In the genomic region with DNA sequence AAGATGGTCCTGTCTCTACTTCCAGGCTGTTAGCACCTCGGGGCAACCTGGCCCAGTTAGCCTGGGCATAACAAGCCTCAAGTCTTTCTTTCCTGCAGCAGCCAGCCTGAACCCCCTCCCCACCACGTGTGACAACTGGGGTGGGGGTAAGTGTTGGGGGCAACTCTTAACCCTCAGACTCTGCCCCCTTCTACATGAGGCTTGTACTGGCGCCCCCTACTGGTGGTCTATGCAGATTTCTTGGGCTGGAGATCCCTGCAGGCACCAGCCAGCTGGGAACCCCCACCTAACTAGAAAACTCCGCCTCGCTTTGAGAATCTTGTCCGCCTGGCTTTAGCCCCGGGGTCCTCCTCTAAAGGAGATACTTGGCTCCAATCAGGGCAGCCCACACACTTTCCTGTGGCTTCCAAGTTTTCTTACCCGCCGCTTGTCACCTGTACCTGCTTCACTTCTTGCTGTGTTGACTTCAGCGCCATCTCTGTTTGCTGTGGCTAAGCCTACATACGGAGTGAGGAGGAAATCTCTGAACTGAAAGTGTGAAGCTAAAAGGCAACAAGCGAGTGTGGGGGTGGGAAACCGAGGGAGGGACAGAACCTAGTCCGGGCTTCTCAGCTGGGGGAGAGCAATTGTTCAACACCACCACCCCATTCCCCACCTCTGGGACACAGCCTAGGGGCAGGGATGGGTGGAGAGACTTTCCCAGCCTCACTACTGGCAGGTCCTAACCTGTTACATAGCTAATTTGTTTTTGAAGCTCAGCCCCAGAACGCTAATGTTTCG, we compare ENCODE assay signal across 8 mouse cellular contexts. TPM values are rescaled to one million over a fixed set of nuclear protein-coding genes. Genes with fewer than 3 reads are reported as not detected.
DNase-seq lines count a peak whose midpoint lies in the region; ATAC-seq and TF ChIP-seq lines count a peak whose summit lies in the region.

No protein-coding gene starts in this region.

- no peaks in the 10 kb centered on the region for H3K27me3 ChIP-seq in midbrain, embryonic 10.5 days (ENCODE audit: low read depth, poor library complexity, severe bottlenecking)
- H3K27me3 ChIP-seq in midbrain, embryonic 16.5 days (ENCODE audit: control insufficient read depth, insufficient read depth, low read depth, low read length), result no peaks in the 10 kb centered on the region
- H3K27me3 ChIP-seq in liver, embryonic 13.5 days, result peaks cover 11% of the 10 kb centered on the region; the same call in 1 of the 2 replicates
- no peaks in the 10 kb centered on the region for H3K27me3 ChIP-seq in stomach, postnatal 0 days (ENCODE audit: control insufficient read depth, insufficient read depth, low read length)

- peaks cover 6% of the 10 kb centered on the region for H3K4me1 ChIP-seq in midbrain, embryonic 10.5 days
- H3K4me1 ChIP-seq in midbrain, embryonic 16.5 days (ENCODE audit: control insufficient read depth, insufficient read depth, low read length), result no peaks in the 10 kb centered on the region
- H3K4me1 ChIP-seq in liver, embryonic 13.5 days (replicated peaks), result peaks cover 11% of the 10 kb centered on the region
- no peaks in the 10 kb centered on the region for H3K4me1 ChIP-seq in stomach, postnatal 0 days (replicated peaks; ENCODE audit: control insufficient read depth, insufficient read depth)

- peak; percentile 26 to 46 for DNase-seq in adrenal gland, adult 18-20 months (ENCODE audit: low spot score in 2 of 2)
- no peak for DNase-seq in adrenal gland, adult 8-10 months
- DNase-seq in midbrain, embryonic 10.5 days (ENCODE audit: low spot score), result peak; percentile 26
- peak; percentile 31 for DNase-seq in forelimb bud, embryonic 11.5 days (ENCODE audit: low read depth, low spot score)
- no peak for DNase-seq in liver, embryonic 13.5 days
- DNase-seq in stomach, postnatal 0 days (ENCODE audit: low spot score), result peak; percentile 68
- DNase-seq in ovary, postnatal 14 days (ENCODE audit: low spot score), result no peak

- no peaks in the 10 kb centered on the region for H3K9me3 ChIP-seq in midbrain, embryonic 10.5 days (replicated peaks)
- no peaks in the 10 kb centered on the region for H3K9me3 ChIP-seq in midbrain, embryonic 16.5 days (replicated peaks; ENCODE audit: control insufficient read depth, low read length, poor library complexity, severe bottlenecking)
- H3K9me3 ChIP-seq in liver, embryonic 13.5 days (replicated peaks), result no peaks in the 10 kb centered on the region
- H3K9me3 ChIP-seq in stomach, postnatal 0 days (ENCODE audit: control insufficient read depth, low read length), result no peaks in the 10 kb centered on the region

- no peak overlapping the region for H3K27ac ChIP-seq in midbrain, embryonic 10.5 days (replicated peaks)
- no peak overlapping the region for H3K27ac ChIP-seq in midbrain, embryonic 16.5 days (ENCODE audit: low read length)
- H3K27ac ChIP-seq in liver, embryonic 13.5 days, result no peak overlapping the region
- peak overlapping the region; percentile 78 for H3K27ac ChIP-seq in stomach, postnatal 0 days (replicated peaks)

- peak; percentile 71 for TF ChIP-seq CTCF in stomach, postnatal 0 days (IDR thresholded peaks at IDR 0.05; ENCODE audit: low read depth)

- H3K4me3 ChIP-seq in midbrain, embryonic 10.5 days, result no peak overlapping the region
- H3K4me3 ChIP-seq in midbrain, embryonic 16.5 days (ENCODE audit: low read depth, low read length), result no peak overlapping the region
- H3K4me3 ChIP-seq in liver, embryonic 13.5 days (replicated peaks), result no peak overlapping the region
- H3K4me3 ChIP-seq in stomach, postnatal 0 days (ENCODE audit: low read depth, low read length), result peak overlapping the region; percentile 27

- no peak for ATAC-seq in midbrain, embryonic 16.5 days
- no peak for ATAC-seq in liver, embryonic 13.5 days (ENCODE audit: low read depth)
- peak; percentile 66 for ATAC-seq in stomach, postnatal 0 days (ENCODE audit: low FRiP score, low TSS enrichment)

- H3K36me3 ChIP-seq in midbrain, embryonic 10.5 days, result no peaks in the 10 kb centered on the region
- no peaks in the 10 kb centered on the region for H3K36me3 ChIP-seq in midbrain, embryonic 16.5 days (ENCODE audit: control insufficient read depth, insufficient read depth, low read length)
- no peaks in the 10 kb centered on the region for H3K36me3 ChIP-seq in liver, embryonic 13.5 days
- no peaks in the 10 kb centered on the region for H3K36me3 ChIP-seq in stomach, postnatal 0 days (ENCODE audit: control insufficient read depth, insufficient read depth, low read length)

- H3K4me2 ChIP-seq in midbrain, embryonic 16.5 days (ENCODE audit: low read length), result no peak overlapping the region
- peak overlapping the region; percentile 39 for H3K4me2 ChIP-seq in liver, embryonic 13.5 days
- peak overlapping the region; percentile 44 for H3K4me2 ChIP-seq in stomach, postnatal 0 days (replicated peaks; ENCODE audit: low read depth)

- H3K9ac ChIP-seq in midbrain, embryonic 16.5 days (ENCODE audit: low read depth, low read length), result no peak overlapping the region
- H3K9ac ChIP-seq in liver, embryonic 13.5 days, result no peak overlapping the region
- H3K9ac ChIP-seq in stomach, postnatal 0 days (ENCODE audit: low read length), result peak overlapping the region; percentile 48

- WGBS in midbrain, embryonic 10.5 days, result 20% methylated on average over 16 of the region's 16 CpGs
- 19% methylated on average over 16 of the region's 16 CpGs for WGBS in midbrain, embryonic 16.5 days
- WGBS in liver, embryonic 13.5 days (ENCODE audit: insufficient replicate concordance), result 19% methylated on average over 16 of the region's 16 CpGs
- 15% methylated on average over 16 of the region's 16 CpGs for WGBS in stomach, postnatal 0 days

- TF ChIP-seq EP300 in stomach, postnatal 0 days (optimal IDR thresholded peaks at IDR 0.05), result no peak

RNA-seq across cellular contexts. Expression of gene Aqp7, which starts 16.1 kb away (rescaled TPM):
- total RNA-seq in adrenal gland, adult 18-20 months (2021), result 10 to 100 TPM; 13.6 to 55.8 TPM
- total RNA-seq in adrenal gland, adult 8-10 months (2022), result 10 to 100 TPM in 3 of 4 experiments, 1 to 10 TPM in 1; 7.3 to 30.3 (median 14.6) TPM
- 0.10 TPM in 1 of 2 replicates, not detected in the other for polyA plus RNA-seq in midbrain, embryonic 10.5 days (2016; fragmentation: Nextera tagmentation; extraction: Ambion mirVana)
- not detected in 2 replicates for polyA plus RNA-seq in midbrain, embryonic 16.5 days (2015; fragmentation: Nextera tagmentation; extraction: Ambion mirVana)
- polyA plus RNA-seq in liver, embryonic 13.5 days (2015; fragmentation: Nextera tagmentation; extraction: Ambion mirVana), result 1.2 and 1.4 TPM in 2 replicates
- 0.39 and 0.47 TPM in 2 replicates for polyA plus RNA-seq in stomach, postnatal 0 days (2015; fragmentation: Nextera tagmentation; extraction: Ambion mirVana)

RNA-seq across cellular contexts. Expression of gene Aqp3, which starts 33.9 kb away (rescaled TPM):
- total RNA-seq in adrenal gland, adult 18-20 months (2021), result not detected
- under 1 TPM in 2 of 4 experiments, not detected in 2; 0.16 to 0.31 TPM for total RNA-seq in adrenal gland, adult 8-10 months (2022)
- polyA plus RNA-seq in midbrain, embryonic 10.5 days (2016; fragmentation: Nextera tagmentation; extraction: Ambion mirVana), result 2.5 and 5.0 TPM in 2 replicates
- 0.24 and 0.41 TPM in 2 replicates for polyA plus RNA-seq in midbrain, embryonic 16.5 days (2015; fragmentation: Nextera tagmentation; extraction: Ambion mirVana)
- polyA plus RNA-seq in liver, embryonic 13.5 days (2015; fragmentation: Nextera tagmentation; extraction: Ambion mirVana), result 13.8 and 14.7 TPM in 2 replicates
- 202 and 227 TPM in 2 replicates for polyA plus RNA-seq in stomach, postnatal 0 days (2015; fragmentation: Nextera tagmentation; extraction: Ambion mirVana)

Comparison
In these comparisons a context has a peak if more than half of its experiments do, and no peak if none do; other contexts are left out.
1. DNase-seq: peak in adrenal gland, adult 18-20 months (2 of 2), midbrain, embryonic 10.5 days (single experiment), forelimb bud, embryonic 11.5 days (single experiment) and stomach, postnatal 0 days (single experiment); none in adrenal gland, adult 8-10 months (single experiment), liver, embryonic 13.5 days (single experiment) and ovary, postnatal 14 days (single experiment).
2. RNA of gene Aqp3, which starts 33.9 kb away (polyA plus RNA-seq): 202 to 227 TPM in stomach, postnatal 0 days; 13.8 to 14.7 TPM in liver, embryonic 13.5 days, 2.5 to 5.0 TPM in midbrain, embryonic 10.5 days and 0.24 to 0.41 TPM in midbrain, embryonic 16.5 days; every median in the first group is over 10 times any median in the second.